Mouse (Mus musculus) splenic B cell, adult 2 months (primary cell): ENCODE results near the gene Gm17018.

Experiments used
- DNase-seq: peaks from one replicate; pipeline ENCODE4 v3.0.0-alpha.2; 2011; ENCODE audit warnings: low read depth, low spot score
- H3K27me3 ChIP-seq: 2 replicates; pipeline ENCODE4 v1.6.1; 2012; ENCODE audit warnings: mild to moderate bottlenecking, low read length, moderate library complexity, mixed read lengths; ENCODE audit not compliant: control insufficient read depth, poor library complexity, insufficient read depth, severe bottlenecking
- H3K36me3 ChIP-seq: 2 replicates; pipeline ENCODE4 v1.6.1; 2012; ENCODE audit warnings: mild to moderate bottlenecking, low read length, moderate library complexity, mixed read lengths; ENCODE audit not compliant: control insufficient read depth, poor library complexity, insufficient read depth, severe bottlenecking

Gene Gm17018

DNA sequence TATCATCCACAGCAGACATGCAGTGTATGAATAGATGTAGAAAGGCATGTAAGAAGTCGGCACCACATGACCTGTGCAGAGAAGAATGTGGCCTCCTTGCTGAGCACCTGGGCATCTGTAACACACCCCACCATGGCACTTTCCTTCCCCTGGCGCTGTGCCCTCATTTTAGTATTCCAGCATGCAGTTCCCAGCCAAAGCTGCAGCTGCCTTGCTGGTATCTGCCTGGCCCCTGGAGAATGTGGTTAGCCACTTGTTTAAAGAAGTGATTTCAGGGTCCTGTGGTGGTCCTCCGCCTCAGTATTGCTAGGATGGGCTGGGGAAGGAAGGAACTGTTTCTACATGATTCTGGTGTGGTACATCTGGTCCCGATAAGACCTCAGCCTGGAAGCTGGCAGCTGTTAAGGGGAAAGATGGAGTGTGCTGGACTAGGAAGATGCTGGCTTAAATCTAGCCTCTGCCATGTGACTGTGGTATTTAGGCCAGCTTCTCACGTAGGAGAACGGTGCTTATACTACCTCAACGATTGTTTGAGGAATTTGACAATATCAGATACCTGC, 14.0 kb downstream of the Gm17018 start:
- Histone ChIP-seq H3K36me3 (peaks cover 2% of the 10 kb centered on the region), H3K27me3 (no peaks in the 10 kb centered on the region)
- DNase-seq, result no peak

DNA sequence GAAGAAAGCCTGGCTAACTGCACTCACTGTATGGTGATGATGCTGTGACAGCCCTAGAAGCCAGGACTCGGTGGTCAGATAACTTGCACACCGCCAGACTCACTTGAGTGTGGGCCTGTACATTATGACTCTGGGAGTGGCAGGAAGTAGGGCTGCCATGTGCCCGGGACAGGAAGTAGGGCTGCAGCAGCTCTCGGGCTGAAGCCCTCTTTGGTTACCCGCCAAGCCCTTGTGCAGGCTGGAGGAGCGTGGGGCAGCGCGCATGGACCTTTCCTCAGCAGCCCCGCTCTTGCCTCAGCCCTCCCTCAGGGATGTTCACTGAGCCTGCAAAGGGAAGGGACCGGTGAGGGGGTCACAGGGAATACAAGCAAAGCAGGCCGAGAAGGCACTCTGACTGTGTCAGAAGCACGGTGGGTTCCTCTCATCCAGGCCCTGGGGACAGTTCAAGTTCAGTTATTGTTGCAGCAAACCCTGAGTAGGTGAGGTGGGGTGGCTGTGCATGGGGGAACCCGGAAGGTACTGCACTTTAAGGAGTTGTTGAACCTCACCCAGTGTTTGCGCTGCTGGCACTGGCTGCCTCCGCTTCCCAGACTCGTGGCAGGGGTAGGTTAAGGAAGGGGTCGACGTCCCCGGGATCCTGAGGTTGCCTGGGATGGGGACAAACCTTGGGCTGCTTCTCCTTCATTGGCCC, 14.7 kb downstream of the Gm17018 start:
- Histone ChIP-seq H3K27me3 (no peaks in the 10 kb centered on the region), H3K36me3 (peaks cover 2% of the 10 kb centered on the region)
- peak; percentile 37 for DNase-seq

DNA sequence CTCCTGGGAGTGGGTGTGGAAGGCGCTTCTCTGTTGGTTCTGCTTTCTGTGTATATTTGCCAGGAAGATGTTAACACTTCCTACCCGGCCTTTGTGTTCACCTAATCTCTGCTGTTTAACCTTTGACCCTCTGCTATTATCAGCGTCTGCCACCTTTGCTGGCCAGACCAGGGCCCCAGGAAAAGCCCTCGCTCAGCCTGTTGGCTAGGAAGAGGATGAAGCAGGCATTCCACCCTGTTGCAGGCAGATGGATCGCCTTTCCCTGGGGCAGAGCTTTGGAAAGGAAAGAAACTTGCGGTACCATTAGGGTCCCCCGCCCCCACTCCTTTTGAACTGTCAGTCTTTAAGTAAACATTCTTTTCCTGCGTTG, 15.2 kb downstream of the Gm17018 start:
- peaks cover 2% of the 10 kb centered on the region for H3K36me3 ChIP-seq
- H3K27me3 ChIP-seq, result no peaks in the 10 kb centered on the region
- DNase-seq, result no peak

DNA sequence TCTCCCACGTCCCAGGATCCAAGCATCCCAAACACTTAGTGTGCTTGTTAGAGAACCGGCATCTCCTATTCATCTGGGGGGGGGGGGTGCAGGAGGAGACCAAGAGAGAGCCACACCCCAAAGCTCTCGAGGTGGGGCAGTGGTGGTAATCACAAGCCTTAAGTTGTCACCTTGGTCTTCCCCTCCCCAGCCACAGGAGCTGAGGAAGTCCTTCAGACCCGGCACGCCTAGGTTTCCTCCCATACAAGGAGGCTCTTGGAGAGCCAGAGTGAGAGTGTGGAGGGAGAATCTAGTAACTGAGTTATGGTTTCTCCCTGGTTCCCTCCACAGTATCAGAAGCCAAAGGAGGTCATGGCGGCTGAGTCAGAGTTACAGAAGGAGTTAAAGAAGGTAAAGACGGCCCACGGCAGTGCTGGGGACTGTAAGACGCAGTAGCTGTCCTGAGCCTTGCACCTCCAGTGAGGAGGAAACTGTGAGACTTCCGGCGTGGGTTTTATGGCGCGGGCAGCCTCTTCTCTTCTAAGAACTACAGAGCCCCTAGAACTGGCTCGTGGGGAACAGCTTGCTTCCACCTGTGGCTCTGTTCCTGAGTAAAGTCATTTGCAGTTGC, 16.8 kb downstream of the Gm17018 start:
- no peaks in the 10 kb centered on the region for H3K27me3 ChIP-seq
- DNase-seq, result no peak
- H3K36me3 ChIP-seq, result peaks cover 2% of the 10 kb centered on the region

DNA sequence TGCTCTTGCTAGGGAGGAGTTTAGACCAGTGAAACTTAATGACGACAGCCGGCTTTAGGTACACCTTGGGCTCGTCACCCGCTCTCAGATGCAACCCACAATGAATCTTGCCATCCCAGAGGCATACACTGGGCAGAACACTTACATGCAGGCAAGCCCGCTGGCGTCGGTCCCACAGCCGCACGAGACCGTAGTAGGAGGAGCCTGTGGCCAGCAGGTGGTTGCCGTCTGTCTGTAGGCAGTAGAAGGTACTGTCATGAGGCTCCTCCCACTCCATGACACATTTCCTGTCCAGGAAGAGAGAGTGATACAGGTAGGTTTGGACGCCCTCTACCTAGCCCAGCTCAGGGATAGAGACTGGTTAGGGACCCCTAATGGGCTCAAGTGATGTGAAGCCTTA, 18.6 kb downstream of the Gm17018 start:
- Histone ChIP-seq H3K36me3 (peaks cover 2% of the 10 kb centered on the region), H3K27me3 (no peaks in the 10 kb centered on the region)
- no peak for DNase-seq

DNA sequence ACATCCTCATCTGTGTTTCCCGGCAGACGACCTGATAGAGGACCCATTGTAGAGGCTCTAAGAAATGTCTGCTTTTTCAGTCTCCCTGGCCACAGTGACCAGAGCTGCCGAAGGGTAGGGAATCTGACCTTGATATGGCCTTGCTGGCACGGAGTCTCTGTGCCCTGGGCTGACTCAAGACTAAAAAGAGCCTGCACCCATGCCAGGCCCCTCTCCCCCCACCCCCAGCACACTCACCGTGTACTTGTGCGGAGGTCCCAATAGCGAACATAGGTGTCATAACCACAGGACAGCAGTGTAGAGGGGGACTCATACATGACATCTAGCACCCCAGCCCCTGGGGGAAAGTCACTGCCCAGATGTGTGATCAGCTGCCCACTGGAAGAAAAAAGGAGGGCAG, 19.0 kb downstream of the Gm17018 start:
- no peak for DNase-seq
- H3K36me3 ChIP-seq, result peaks cover 2% of the 10 kb centered on the region
- H3K27me3 ChIP-seq, result no peaks in the 10 kb centered on the region

DNA sequence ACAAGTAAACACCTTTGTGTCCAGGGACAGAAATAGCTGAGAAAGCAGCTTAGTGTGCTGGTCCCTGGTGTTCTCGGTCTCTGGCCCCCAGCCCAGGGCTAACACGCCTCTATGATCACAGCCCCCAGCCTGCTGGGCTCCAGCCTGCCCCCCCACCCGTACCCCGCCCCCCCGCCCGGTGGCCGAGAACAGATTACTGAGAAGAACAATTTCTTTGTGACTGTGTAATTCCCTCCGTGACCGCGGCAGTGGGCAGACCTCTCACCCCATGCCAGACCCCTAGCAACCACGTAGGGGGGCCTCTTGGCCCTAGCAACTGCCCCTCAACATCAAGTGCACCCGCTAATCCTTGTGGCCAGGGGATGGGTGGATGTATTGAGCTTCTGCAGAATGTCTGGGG, 19.8 kb downstream of the Gm17018 start:
- DNase-seq, result no peak
- Histone ChIP-seq H3K27me3 (no peaks in the 10 kb centered on the region), H3K36me3 (peaks cover 2% of the 10 kb centered on the region)

DNA sequence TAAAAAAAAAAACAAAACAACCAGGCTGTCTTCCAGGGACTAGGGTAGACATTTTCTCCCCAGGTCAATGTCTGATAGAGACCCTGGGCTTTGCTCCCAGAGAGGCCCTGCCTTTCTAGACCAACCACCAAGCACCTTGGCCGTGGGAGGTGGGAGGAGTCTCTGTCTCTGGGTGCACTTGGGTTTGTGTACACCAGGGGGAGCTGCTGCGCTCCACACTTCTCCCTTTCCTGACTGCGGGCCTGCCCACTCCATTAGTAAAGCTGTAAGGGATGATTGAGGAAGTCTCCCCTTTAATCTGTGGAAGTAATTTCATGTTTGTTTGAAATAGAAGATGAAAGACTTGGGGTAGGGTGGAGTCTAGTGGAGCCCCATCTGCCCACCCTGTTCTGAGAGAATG, 20.8 kb downstream of the Gm17018 start:
- peak; percentile 46 for DNase-seq
- Histone ChIP-seq H3K36me3 (peaks cover 2% of the 10 kb centered on the region), H3K27me3 (no peaks in the 10 kb centered on the region)

DNA sequence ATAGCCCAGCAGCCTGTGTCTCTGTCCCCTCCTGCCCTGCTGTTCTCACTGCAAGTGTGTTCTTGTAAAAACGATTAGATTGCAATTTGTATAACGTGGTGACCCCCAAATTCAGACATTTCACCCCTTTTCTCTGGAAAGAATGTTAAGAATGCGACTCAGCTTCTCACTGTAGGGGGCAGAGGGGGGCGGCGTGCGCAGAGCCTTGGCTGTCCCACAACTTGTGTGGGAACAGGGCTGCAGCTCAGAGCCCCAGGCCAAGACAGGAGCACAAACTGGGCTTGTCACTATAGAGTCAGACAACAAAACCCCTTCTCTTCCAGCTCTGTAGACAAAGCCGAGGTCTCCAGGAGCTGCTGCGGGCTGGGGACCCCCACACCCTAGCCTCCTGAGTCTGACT, 21.7 kb downstream of the Gm17018 start:
- no peak for DNase-seq
- Histone ChIP-seq H3K27me3 (no peaks in the 10 kb centered on the region), H3K36me3 (peaks cover 2% of the 10 kb centered on the region)

DNA sequence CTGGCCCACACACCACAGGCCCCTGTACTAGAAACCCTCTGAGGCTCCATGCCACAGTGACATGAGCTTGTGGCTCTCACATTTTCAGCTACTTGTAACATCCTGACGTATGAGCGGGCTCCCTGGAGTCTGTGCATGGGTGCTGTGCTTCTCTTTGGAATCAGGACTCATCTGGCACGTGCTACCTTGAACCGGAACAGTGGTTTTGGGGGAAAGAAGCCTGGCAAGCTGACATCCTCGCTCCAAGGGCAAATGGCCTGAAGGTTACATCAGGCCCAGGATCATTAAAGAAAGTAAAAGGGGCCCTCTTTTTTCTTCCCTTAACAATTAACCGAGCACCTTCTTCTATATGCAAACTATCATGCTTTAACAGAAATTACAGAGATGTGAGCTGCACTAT, 22.7 kb downstream of the Gm17018 start:
- Histone ChIP-seq H3K27me3 (no peaks in the 10 kb centered on the region), H3K36me3 (no peaks in the 10 kb centered on the region; the same call in 1 of the 2 replicates)
- no peak for DNase-seq

DNA sequence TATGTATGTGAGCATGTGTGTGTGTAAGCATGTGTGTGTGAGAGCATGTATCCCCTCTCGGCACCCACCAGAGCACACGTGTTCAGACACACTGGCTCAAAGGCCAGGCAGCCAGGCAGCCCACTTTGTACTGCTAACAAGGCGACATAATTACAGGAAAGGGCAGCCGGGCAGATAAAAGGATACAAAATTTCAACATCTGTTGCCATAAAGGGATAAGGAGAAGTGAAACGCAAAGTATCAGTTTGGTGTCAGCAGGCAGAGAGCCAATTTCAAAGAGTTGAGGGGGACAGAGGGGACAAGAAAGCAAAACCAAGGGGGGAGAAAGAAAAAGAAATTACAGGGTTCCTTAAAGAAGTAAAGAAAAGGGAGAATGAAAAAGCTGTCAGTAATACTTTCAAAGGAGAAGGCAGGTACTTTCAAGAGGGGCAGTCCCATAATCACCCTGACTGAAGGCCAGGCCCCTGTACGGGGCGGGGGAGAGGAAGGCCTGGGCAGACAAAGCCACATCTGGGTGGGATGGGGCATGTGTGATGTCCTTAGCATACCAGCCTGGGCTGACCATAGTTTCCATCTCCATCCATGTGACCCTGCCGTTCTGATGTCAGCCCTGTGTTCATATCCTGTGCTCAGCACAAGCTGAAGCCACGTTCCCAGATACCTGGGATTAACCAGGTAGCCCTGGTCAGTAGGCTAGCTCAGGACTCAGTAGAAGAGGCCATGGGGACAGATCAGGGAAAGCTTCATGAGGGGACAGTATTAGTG, 24.6 kb downstream of the Gm17018 start:
- no peaks in the 10 kb centered on the region for H3K27me3 ChIP-seq
- no peaks in the 10 kb centered on the region; the same call in 1 of the 2 replicates for H3K36me3 ChIP-seq
- DNase-seq, result peak; percentile 22

DNA sequence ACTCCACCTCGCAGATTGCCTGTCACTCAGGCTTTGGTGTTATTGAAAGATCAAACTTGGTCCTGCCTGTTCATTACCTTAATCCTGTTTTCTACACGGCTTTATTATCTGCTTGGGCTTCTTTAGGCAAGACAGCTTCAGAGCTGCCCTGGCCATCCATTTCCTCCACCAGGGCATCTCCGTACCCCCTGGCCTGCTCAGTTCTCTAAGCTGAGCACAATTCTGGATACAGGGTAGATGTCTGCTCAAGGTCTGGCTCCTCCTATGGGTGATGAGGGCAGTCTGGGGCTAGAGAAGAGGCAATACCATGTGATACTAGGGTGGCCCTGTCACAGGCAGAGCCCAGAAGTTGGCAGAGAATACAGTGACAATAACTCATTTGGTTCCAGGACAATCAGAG, 26.4 kb downstream of the Gm17018 start:
- DNase-seq, result no peak

DNA sequence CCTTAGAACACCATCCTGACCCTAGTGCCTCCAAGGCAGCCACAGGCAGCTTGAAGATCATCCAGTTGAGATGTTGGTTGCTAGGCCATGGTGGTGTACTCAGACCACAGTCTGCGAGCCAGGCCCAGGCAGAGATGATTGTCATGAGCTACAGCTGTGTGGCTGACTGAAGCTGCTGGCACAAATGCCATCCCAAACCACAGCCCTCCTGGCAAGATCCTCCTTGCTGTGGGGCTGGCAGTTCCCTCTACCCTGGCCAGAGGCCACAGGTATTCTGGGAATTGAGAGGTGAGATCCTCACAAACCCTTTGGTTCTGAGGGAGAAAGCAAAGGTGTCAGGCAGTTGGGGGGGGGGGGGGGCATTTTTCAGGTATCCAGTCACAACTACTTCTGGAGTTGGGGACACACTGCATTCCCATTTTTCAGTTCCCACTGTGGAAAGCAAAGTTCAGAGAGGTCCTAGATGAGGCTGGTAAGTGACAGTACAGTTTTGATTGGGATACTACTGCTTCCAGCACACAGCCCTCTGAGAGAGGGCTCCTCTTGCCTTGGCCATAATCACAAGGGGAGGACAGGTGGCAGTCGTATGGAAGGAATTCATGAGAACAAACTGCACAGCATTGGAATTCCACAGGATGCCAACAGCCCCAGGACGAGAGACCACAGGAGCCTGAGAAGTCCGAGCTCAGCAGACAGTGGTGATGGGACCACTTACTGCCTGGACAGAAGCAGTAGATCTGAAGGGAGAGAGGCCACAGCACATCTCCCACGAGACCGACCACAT, 27.3 kb downstream of the Gm17018 start:
- H3K36me3 ChIP-seq, result no peaks in the 10 kb centered on the region; the same call in 1 of the 2 replicates
- DNase-seq, result no peak

More for the DNA sequence above, 26.4 kb downstream of the Gm17018 start:
- Histone ChIP-seq H3K27me3 (no peaks in the 10 kb centered on the region), H3K36me3 (no peaks in the 10 kb centered on the region; the same call in 1 of the 2 replicates)

DNA sequence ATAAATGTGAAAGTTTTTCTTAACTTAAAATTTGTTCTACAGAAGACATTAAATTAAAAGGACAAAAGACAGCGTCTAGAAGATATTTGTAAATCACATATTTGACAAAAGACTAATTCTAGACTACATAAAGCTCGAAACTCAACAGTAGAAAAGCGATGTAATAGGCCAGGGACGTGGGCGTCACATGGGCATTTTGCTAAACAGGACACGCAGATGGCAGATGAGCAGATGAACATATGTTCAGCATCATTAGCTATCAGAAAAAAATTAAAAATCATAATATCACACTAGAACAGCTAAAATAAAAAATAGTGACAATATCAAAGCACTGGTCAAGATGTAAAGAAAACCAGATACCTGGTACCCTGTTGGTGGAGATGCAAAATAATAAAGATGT, 29.3 kb downstream of the Gm17018 start:
- Histone ChIP-seq H3K27me3 (no peaks in the 10 kb centered on the region), H3K36me3 (no peaks in the 10 kb centered on the region)
- no peak for DNase-seq

More for the DNA sequence above, 27.3 kb downstream of the Gm17018 start:
- no peaks in the 10 kb centered on the region for H3K27me3 ChIP-seq
